Mouse (Mus musculus) adrenal gland, postnatal 25 days (tissue): ENCODE data around the gene Gab2. TPM values are rescaled to one million over a fixed set of nuclear protein-coding genes. Genes with fewer than 3 reads are reported as not detected.
A peak's percentile ranks its signal among the peaks of the same experiment; 100 is the strongest.

Experiments used
- DNase-seq: peaks from one replicate; pipeline ENCODE4 v3.0.0; 2021; ENCODE audit warnings: mixed read lengths
- long read RNA-seq: library from polyadenylated mRNA; stranded (forward); transcript quantifications from one replicate; pipeline ENCODE4 v2.0.0, GENCODE M21; 2021
- total RNA-seq: library from RNA; stranded (reverse); gene quantifications from 2 replicates; pipeline ENCODE4 v1.2.3, GENCODE M21; 2021

The Gab2 gene
- 18.0 and 18.7 TPM in 2 replicates for total RNA-seq
- long read RNA-seq, partial matches to known transcripts = 0 of 2 reads
- long read RNA-seq, other reads (novel, unspliced or antisense) = 2 of 2 reads

- DNase-seq = peak; percentile 82
Observed at GRCm38 (mm10) chr7:97081242-97081958, at the start of gene Gab2. Gab2 (plus strand) TSS chr7:97081586.

DNA sequence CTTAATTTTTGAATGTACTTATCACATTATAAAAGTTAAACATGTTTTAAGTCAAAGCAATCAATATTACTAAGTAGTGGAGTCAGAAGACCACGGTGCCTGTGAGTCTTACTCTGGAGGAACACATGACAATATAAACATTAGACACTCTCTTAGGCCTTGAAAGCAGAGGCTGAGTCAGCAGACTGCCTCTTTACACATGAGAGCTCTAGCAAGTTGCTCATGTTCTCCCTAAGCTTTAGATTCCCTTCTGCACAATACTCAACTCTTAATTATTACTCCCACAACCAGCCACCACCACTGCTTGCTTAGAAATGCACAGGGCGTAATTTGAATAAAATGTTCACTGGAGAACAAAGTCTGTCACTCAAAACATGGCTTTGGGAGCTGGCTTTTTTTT lies 49.0 kb upstream of the Gab2 start:
- DNase-seq = no peak

DNA sequence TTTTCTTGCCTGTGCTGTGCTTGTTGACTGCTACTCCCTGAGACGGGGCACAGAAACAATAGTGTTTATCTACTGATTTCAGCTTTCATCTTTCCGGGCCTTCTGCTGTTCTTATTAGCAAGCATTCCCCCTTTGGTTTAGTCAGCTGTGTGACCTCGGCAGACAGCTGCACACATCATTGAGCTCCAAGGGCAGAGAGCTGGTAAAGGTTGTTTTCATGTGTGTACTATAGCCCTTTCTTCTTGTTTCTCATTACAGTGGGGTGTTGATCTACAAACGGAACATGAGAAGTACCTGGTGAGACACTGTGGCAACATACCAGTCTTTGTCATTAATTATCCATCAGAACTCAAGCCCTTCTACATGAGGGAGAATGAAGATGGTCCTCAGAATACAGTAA lies 41.7 kb upstream of the Gab2 start:
- no peak for DNase-seq

DNA sequence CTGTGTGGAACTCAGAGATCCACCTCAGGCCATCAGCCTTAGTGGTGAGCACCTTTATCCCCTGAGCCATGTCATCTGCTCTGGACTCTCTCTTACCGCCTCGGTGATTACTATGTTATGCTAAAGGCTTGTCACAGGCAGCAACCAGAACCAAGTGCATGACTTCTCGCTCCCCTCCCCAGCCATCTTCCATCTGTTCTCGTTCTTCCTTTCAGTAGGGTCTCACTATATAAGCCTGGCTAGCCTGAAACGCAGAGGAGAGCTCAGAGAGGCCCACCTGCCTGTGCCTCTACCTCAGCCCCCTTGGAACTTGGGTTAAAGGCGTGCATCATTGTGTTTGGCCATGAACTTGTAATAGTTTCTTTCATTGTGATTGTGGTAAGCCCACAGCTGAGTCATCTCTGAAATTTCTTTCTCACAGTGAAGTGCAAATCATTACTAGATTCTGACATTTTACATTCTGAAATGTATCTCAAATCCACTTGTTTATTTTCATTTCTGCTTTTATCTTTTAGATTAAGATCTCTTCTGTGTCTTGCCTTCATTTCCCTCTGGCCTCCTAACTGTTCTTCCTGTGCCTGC lies 39.4 kb upstream of the Gab2 start:
- no peak for DNase-seq

- no peak for DNase-seq
Observed at GRCm38 (mm10) chr7:97042981-97043380, 38.4 kb upstream of the Gab2 start.

DNA sequence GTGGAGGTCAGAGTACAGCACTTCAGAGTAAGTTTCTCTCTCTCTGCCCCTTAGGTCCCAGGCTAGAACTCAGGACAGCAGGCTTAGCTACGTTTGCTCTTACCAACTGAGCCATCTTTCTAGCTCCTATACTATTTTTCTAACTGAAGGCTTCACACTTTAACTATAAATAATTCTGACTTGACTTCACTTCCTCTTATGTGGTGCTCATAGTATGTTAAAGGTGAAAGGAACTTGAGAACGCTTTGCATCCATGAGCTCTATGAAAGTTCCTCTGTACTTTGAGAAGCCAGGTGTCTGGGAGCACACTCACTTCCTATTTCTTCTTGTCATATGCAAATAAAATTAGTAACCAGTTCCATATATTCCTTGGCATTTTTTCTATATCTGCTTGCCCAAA lies 20.4 kb upstream of the Gab2 start:
- DNase-seq = no peak

DNA sequence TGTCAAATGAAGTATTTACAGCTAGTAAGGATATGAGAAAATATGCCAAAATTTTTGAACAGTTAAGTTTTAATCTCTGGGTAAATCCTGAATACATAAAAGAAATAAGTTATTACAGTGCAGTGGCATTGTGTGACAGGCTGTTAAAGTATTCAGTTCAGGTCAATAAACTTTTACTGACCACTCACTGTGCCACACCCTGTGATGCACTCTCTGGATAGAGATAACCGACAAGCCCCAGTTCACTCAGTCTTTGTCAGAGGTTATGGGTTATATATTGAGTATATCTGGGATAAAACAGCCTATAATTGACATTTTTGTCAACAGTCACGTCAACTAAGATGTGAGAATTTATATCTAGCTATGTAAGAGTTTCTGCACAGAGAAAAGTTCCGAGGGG lies 9.9 kb upstream of the Gab2 start:
- no peak for DNase-seq

DNA sequence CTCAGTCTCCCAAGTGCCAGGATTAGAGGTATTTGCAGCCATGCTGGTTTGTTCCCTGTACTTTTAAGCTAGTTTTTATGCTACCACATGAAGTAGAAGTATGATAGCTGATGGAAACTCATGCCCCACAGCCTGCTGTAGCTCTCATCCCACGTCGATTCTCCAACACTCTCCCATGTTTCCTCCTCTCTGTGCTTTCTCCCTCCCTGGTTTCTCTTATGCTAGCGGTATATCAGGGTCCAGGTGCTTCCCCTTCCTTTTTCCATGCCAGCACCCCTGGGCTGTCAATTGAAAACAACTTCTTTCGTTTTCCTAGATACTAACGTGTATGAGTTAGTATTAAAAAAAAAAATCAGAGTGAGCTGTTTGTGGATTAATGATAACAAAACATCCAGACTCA lies 9.3 kb upstream of the Gab2 start:
- no peak for DNase-seq

GRCm38 (mm10) chr7:97074974-97075373 lies 6.4 kb upstream of the Gab2 start:
- no peak for DNase-seq

DNA sequence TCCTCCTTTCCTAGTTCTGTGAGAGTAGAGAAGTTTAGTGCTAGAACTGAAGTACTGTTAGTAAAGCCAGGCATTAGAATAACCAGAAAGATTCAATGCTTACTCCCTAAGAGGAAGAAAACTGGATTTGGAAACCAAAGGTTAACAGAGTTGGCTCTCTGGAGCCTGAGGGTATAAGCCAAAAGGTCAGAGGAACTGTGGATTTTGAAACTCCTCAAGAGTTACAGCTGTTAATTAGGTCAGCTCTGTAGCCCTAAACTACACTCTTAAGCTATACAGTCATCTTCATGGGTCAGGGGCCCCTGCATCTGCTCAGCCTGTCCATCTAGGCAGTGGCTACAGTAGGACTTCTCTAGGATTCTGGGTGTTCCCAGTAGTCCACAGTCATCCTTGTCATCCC lies 4.4 kb upstream of the Gab2 start:
- no peak for DNase-seq

GRCm38 (mm10) chr7:97078685-97079084 lies 2.7 kb upstream of the Gab2 start:
- DNase-seq = no peak

DNA sequence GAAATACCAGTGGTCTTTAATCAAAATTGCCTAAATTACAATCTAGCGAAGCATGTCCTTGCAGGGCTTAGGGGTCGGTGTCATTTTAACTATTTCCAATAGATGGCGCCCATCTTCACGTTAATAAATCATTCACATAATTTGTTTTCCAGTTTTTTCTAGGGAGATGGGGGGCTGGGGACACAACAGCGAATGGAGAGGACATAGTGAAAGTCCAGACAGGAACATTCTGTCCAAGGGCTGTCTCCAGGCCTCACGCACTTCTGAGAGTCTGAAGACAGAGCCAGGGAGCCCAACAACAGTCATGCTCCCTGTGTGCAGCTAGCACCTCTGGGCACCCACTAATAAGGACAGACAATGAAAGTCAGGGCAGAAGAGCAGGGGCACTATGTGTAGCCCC lies 2.2 kb upstream of the Gab2 start:
- DNase-seq = no peak

DNA sequence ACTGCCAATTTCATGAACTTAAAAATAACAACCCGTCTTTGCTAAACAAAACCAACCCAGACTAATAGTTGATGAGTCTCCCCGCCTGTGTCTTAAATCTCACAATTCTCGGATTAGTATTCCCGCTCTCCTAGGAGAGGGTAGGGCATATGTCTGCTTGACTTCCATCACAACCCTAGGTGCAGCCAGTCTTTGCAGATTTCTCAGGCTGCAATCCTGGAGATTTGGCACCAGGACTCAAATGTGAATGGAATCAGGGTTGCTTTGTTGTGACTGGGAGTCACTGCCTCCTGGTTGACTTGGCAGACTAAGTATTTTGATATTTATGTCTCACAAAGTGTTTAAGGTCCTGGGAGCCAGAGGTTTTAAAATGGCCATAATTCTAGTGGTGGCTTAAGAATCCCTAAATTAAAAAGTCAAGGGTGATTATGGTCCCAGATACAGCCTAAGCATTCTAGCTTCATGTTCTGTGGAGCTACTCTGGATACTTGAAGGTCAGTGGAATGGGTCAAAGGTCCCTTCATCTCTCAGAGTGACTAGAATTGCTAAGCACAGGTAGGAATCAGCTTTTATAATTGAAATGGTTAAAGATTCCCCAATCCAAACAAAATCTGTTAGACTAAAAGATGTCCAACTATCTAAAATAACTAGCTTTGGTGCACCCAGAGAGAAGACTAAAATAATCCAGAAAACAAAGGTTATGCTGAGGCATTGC lies 1.6 kb upstream of the Gab2 start:
- no peak for DNase-seq

DNA sequence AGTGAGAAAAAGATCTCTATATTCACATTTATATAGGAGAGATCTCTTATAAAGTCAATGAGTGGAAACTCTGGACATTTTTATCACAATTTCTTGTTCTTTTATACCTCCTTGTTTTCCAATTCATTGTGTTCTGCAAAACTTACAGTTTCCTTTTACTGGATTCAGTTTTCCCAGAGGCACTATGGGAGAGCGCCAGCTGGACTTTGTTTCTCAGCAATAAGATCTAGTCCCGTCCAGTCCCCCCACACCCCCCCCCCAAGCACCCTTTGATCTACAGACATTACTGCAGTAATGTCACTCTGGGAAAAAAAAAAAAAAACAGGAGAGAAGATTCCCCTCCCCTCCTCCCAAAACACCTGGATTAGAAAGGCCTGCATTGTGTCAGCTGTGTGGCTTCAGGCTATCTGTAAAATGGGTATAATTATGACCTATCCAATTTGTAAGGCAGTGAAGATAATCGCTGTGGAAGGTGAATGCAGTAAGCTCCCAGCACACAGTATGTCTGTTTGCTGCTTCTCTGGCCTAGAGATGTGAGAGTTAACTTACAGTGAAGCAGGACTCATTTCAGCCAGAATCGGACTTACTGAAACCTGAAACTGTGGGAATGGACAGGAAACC lies 655 bp upstream of the Gab2 start:
- no peak for DNase-seq

DNA sequence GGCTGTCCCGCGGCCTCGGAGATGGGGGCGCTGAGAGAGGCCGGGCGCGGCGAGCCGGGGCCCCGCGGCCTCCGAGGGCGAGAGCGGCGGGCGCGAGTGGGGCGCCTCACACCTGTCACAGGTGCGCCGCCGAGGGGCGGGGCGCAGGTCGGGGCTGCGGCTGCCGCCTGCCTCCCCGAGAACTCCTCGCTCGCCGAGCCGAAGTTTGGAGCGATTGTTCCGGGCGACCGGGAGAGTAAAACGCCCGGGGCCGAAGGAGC lies 503 bp downstream of the Gab2 start:
- DNase-seq = no peak

DNA sequence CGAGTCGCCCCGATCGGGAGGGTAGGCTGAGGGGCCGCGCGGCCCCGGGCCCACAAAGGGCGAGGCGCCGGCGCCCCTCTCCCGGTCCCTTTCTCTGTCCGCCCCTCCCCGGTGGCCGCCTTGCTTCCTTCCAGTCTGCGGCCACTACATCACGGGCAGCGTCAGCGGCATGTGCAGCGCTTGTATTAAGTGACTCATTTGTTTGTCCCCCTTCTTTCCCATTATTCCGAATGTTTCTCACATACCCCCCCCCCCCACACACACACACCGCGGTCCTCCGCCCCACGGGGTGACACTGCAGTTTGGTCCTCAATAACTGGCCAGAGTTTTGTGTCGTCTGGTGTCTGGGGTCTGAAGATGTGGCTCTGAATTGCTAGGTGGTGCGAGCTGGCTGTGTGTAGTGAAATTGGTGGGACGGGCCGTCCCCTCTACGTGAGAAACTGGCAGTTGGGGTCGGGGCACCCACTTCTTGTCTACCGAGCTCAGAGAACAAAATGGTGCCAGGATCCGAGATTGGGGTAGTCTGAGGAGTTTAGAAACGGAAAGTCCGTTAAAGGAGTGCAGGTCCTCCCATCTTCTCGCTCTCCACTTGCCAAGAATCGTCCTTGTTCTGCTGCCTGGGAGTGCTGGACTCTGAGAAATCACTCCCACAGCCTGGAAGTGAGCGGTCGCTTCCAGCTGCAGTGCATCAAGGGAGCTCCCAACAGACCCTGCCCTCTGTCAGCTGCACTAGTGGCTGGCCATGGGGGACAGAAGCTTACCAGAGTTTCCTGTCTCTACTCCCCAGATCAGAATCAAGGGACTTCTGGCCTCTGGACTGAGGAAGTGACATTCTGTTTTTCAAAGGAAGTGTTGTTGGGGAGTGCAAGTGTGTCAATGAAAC lies 1.1 kb downstream of the Gab2 start:
- peak; percentile 48 for DNase-seq

DNA sequence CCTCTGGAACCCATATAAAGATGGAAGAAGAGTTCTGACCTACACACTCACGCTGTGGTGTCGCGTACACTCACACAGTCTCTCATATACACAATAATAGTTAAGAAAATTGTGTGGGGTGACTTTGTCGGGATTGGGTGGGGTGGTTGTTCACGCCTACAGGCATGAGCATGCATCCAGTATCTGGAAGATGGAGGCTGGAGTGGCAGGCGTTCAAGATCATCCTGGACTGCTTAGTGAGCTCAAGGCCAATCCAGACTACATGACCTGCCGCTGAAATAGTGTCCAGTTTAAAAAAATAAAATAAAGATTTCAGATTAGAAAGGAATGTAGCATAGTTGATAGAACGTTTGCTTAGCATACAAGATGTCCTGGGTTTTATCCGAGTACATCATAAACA lies 2.2 kb downstream of the Gab2 start:
- DNase-seq = no peak

DNA sequence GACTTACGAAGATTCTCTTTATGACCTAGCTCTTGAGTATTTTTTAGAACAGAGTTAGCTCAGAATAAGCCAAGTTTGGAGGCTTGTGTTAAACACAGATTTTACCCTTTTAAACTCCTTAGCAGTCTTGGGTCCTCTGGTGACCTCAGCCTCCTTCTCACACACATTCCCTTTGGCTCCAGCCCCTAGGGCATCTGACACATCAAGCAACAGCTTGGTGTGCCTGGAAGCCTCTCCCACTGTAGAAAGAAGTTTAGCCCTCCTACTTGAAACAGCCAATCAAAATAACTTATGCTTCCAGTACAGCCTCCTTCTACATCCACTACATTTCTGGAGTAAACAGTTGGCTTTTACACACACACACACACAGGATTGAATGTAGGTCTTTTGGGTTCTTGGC lies 2.8 kb downstream of the Gab2 start:
- DNase-seq = no peak

DNA sequence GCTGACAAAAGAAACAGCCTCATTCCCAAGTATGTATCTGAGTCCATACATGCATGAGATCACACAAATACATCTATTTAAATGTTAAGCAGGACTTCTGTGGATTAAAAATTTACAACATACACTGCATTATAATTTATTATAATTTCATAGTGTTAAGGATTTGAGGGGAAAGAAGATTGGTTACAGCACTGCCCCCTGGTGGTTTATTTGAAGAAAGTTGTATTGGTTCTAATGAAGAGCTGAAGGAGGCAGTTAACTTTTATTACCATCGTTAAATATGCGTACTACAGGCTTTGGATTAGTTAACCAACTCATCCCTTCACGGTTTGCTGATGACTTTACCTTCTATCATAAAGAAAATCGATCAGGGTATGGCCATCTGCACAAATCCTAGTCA lies 3.9 kb downstream of the Gab2 start:
- DNase-seq = no peak

DNA sequence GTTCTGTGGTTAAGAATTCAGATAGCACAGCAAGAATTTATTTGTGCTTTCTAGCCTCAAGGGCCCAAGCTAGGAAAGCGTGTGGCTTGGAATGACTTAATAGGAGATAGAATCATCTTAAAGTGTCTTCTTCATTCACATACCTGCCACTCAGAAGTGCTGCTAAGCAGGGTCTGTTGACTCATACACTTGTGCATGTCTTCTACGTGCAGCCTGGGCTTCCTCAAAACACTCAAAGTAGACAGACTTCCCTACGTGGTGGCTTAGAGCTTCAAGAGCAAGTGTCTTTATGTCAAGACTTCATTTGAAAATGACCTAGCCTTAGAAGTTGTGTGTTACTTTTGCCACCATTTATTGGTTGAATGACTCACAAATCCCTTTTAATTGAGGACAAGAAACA lies 12.9 kb downstream of the Gab2 start:
- no peak for DNase-seq

DNA sequence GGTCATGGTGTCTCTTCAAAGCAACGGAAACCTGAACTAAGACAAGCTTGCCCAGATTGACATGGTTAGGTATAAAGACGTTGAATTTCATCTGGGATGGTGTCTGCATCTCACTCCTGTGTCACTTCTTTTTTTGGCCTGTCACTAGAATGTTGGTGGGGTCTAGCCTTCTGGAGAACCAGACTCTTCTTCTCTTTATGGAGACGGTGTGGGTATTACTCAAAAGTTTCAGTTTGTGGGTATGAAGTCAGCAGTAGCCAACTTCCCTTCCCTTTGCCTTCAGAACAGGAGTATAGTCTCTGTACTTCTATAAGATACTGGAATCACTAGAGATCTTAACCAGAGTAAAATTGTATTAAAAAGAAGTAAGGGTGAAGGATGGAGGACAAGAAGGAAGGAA lies 26.7 kb downstream of the Gab2 start:
- no peak for DNase-seq

- no peak for DNase-seq
Observed at GRCm38 (mm10) chr7:97128949-97129348, 47.6 kb downstream of the Gab2 start.

DNA sequence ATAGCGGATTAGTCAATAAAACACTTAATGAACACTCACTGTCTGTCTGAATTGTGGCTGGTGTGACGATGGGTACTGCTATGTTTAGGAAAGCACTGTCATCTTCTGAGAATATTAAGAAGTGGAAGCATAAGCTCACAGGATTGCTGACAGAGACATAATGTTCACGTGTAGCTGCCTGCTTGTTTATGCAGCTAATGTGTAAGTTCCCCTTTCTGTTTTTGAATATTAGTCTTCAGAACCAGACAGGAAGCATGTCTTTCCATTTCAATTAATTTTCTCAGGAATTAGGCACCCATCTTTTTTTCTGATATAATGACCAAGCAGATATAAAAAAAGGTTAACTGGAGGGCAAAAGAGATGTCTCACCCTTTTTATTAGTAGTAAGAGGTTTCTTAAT lies 55.1 kb downstream of the Gab2 start:
- no peak for DNase-seq
